Mouse (Mus musculus) kidney, adult 2 months (tissue): ENCODE results near the gene 1700001O22Rik.

Experiments
- CTCF ChIP-seq: fragments of 200-500 bp; conservative IDR thresholded peaks from 2 replicates; pipeline ENCODE4 v1.5.1; 2011; ENCODE audit warnings: low read depth, mild to moderate bottlenecking, control low read depth, low read length, moderate library complexity, mixed read lengths; ENCODE audit not compliant: insufficient read depth, insufficient read length
- POLR2A ChIP-seq: fragments of 200-500 bp; IDR thresholded peaks from one replicate; pipeline ENCODE4 v1.6.1; 2011; ENCODE audit warnings: low read depth, low read length, control low read depth

DNA sequence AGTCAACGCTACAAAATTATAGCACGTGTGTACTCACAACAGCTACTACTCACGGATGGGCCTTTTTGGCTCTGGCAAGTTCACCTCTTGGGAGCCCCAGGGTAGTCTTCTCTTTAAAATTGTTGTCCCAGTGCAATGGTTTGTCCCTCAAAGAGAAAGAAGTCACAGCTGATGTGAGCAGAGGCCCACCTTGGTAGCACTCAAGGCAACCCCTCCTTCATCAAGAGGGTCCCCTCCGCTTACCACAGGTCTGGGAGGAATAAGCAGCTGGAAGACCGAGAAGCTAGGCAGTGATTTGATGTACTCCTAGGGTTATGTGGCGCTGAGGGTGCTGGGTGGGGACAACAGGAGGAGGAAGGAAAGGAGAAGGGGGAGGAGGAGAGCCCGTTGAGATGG is 2.8 kb downstream of the 1700001O22Rik start:
- TF ChIP-seq POLR2A (no peak), CTCF (no peak)
